Mouse (Mus musculus): ENCODE measurements around the gene 1700020A23Rik. TPM values are rescaled to one million over a fixed set of nuclear protein-coding genes. Genes with fewer than 3 reads are reported as not detected.
A peak's percentile ranks its signal among the peaks of the same experiment; 100 is the strongest.

Gene 1700020A23Rik
- polyA plus RNA-seq, 1 experiment, result not detected

DNA sequence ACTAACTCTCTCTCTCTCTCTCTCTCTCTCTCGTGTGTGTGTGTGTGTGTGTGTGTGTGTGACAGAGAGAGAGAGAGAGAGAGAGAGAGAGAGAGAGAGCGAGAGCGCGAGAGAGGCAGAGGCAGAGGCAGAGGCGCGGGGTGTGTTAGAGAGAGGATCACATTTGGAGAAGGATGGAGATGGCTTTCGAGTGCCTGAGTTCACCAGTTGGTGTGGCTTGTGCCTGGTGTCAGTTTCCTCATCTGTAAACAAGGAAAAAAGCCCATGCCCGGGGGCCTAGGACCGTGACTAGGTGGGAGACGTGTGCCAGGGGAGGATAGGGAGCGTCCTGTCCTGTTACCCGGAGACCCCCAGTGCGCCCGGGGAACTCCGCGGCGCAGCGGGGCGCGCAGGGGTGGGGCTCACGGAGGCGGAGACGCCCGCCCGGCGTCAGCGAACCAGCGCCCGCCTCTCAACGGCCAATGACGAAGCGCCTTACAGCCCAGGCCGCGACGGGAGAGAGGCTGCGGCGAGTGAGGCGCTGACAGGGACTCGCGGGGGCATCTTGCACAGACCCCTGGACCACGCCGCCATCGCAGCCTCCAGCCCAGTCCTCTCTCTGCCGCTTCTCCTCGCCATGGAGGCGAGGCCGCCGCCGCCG is 44.9 kb downstream of the 1700020A23Rik start, which contains the start of gene Ptpra:
Gene Ptpra, plus strand, starts transcription at position 485 of the 640 bp plus-strand sequence.
- Histone ChIP-seq H3K4me1 (ENCODE audit: control insufficient read depth, insufficient read depth, low read length) (peaks cover 12% of the 10 kb centered on the region), H3K27ac (ENCODE audit: insufficient read depth, low read length) (peak within 1 kb of the TSS; percentile 63), H3K4me3 (ENCODE audit: insufficient read depth, low read length) (peak within 1 kb of the TSS; percentile 73)
- TF ChIP-seq CTCF (IDR thresholded peaks at IDR 0.05; ENCODE audit: borderline replicate concordance, insufficient read depth, low read length) (no peak), POLR2A (IDR thresholded peaks at IDR 0.05; ENCODE audit: low read depth, low read length) (peak; percentile 91)

DNA sequence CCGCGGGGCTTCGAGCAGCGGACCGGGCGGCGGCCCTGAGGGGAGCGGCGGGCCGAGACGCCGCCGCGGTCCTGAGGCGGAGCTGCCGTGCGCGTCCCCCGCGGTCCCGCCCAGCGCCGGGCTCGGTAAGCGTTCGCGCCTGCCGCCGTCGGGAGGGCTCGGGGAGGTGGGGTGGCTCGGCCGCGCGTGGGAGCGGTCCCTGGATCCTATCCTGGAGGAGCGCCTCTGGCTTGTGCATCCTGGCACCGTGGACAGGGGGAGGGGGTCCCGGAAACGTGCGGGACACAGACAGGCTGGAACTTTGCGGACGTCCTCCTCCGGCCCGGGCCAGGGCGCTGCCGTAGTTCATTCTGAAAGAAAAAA is 45.4 kb downstream of the 1700020A23Rik start:
- Histone ChIP-seq H3K4me1 (ENCODE audit: control insufficient read depth, insufficient read depth, low read length) (peaks cover 12% of the 10 kb centered on the region), H3K4me3 (ENCODE audit: insufficient read depth, low read length) (peak overlapping the region; percentile 73)

DNA sequence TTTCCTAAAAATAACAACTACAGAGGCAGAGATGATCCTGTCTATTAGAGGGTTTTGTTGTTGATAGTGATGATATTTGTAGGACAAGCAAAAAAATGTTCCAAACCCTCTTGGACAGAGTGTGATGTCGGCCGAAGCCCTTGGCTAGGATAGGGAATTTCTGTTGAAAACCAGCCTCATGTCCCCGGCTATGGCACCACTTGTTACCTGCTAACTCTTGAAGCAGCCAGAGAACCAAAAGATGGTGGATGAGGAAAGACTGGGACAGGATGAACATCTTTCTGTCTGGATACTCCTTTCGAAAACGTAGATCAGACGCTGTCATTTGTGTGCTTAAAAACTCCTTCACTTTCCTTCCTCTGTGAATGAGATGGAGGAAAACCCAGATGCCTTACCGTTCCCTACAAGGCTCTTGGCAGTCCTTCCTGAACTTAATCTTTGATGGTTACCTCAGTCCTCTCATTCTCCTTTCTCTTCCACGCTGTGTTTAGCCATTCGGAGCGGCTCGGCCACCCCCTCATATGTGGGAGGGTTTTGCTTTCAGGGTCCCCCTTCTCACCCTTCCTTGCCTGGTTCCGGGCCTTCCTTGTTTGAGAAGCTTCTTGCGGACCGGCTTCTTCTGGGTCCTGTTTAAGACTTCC is 46.1 kb downstream of the 1700020A23Rik start:
- peaks cover 12% of the 10 kb centered on the region for H3K4me1 ChIP-seq (ENCODE audit: control insufficient read depth, insufficient read depth, low read length)
- H3K4me3 ChIP-seq (ENCODE audit: insufficient read depth, low read length), result peak overlapping the region; percentile 73
- TF ChIP-seq POLR2A (IDR thresholded peaks at IDR 0.05; ENCODE audit: low read depth, low read length), result no peak
- TF ChIP-seq CTCF (IDR thresholded peaks at IDR 0.05; ENCODE audit: borderline replicate concordance, insufficient read depth, low read length), result no peak
- no peak overlapping the region for H3K27ac ChIP-seq (ENCODE audit: insufficient read depth, low read length)

More for the DNA sequence above, 45.4 kb downstream of the 1700020A23Rik start:
- H3K27ac ChIP-seq (ENCODE audit: insufficient read depth, low read length), result peak overlapping the region; percentile 63
- TF ChIP-seq CTCF (IDR thresholded peaks at IDR 0.05; ENCODE audit: borderline replicate concordance, insufficient read depth, low read length), result no peak

DNA sequence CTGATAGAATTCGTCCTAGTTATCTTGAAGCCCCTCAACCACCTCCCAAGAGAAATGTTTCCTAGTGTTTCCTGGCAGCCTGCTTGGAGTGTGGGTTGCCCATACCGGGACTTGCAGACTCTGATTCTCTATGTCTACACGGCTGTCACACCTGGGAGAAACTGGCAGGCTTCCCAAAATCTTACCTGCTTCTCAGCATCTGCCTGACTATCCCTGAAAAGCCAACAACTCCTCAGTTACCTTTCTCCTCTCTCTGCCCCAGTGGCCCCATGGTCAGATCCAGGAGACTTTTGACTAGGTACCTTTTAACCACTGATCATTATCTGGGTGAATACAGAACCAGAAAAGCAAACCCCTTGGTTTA is 46.6 kb downstream of the 1700020A23Rik start:
- Histone ChIP-seq H3K4me3 (ENCODE audit: insufficient read depth, low read length) (peak overlapping the region; percentile 73), H3K4me1 (ENCODE audit: control insufficient read depth, insufficient read depth, low read length) (peaks cover 12% of the 10 kb centered on the region), H3K27ac (ENCODE audit: insufficient read depth, low read length) (no peak overlapping the region)
- TF ChIP-seq POLR2A (IDR thresholded peaks at IDR 0.05; ENCODE audit: low read depth, low read length), result no peak
- TF ChIP-seq CTCF (IDR thresholded peaks at IDR 0.05; ENCODE audit: borderline replicate concordance, insufficient read depth, low read length), result no peak

DNA sequence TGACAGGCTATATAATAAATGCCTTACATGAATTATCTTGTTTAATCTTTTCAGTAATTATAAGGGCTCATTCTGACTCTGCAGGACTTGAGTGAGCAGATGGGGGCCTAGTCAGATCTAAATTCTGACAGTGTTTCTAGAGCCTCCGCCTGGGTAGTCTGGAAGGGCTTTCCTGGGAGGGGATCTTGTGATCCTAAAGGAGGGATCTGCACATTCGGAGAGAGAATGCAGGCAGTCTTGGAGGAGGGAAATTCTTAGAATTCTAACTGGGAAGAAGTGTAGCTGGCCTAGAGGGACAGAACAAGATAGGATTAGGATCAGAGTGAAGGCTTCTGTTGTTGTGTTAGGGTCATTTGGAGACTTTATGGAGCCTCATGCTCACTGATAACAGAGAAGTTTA is 47.2 kb downstream of the 1700020A23Rik start:
- Histone ChIP-seq H3K27ac (ENCODE audit: insufficient read depth, low read length) (no peak overlapping the region), H3K4me3 (ENCODE audit: insufficient read depth, low read length) (no peak overlapping the region), H3K4me1 (ENCODE audit: control insufficient read depth, insufficient read depth, low read length) (peaks cover 12% of the 10 kb centered on the region)
- no peak for TF ChIP-seq POLR2A (IDR thresholded peaks at IDR 0.05; ENCODE audit: low read depth, low read length)

DNA sequence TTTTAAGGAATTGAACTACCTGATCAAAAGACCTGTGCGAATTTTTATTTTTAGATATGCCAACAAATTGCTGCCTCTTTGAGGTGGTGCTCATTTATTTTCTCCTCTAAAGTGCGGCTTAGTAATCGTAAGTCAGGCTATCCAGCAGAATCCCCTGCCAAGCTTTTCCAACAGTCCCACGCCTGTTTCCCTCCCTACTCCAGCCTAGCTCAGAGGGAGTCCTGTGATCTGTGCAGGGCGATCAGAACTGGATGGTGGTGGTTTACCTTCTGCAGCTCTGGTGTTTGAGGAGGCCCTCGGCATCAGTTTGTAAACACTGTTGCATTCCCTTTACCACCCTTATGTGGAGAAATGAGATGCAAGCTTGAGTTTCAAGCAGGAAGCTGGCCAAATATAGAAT is 48.4 kb downstream of the 1700020A23Rik start:
- no peak for TF ChIP-seq CTCF (IDR thresholded peaks at IDR 0.05; ENCODE audit: borderline replicate concordance, insufficient read depth, low read length)
- TF ChIP-seq POLR2A (IDR thresholded peaks at IDR 0.05; ENCODE audit: low read depth, low read length), result no peak
- Histone ChIP-seq H3K4me3 (ENCODE audit: insufficient read depth, low read length) (no peak overlapping the region), H3K27ac (ENCODE audit: insufficient read depth, low read length) (no peak overlapping the region), H3K4me1 (ENCODE audit: control insufficient read depth, insufficient read depth, low read length) (peaks cover 12% of the 10 kb centered on the region)

DNA sequence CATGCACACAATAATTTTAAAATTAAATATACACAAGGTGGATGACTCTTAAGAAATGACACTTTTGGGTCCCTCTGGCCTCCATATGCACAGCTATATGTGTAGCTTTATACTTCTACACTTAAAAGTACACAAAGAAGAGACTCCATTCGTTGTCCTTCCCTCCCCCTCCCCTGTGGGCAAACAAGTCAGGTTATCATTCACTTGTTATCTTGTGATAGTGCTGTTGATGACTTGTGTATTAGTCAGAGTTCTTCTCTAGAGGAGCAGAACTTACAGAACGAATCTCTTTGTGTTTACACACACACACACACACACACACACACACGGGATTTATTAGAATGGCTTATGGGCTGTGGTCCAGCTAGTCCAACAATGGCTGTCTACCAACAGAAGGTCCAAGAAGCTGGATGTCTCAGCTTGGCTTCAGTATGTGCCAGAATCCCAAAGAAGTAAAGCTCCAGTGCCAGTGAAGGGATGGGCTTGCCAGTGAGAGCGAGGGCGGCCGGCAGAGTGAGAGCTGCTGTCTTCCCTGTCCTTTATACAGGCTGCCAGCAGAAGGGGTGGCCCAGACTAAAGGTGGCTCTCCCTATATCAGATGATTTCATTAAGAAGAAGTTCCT is 49.8 kb downstream of the 1700020A23Rik start:
- TF ChIP-seq POLR2A (IDR thresholded peaks at IDR 0.05; ENCODE audit: low read depth, low read length), result no peak
- H3K27ac ChIP-seq (ENCODE audit: insufficient read depth, low read length), result no peak overlapping the region
- peaks cover 13% of the 10 kb centered on the region for H3K4me1 ChIP-seq (ENCODE audit: control insufficient read depth, insufficient read depth, low read length)
- no peak overlapping the region for H3K4me3 ChIP-seq (ENCODE audit: insufficient read depth, low read length)

Other genes starting within 250 kb of the 1700020A23Rik start
- 115 and 128 TPM in 2 replicates for gene Snrpb, start 225.9 kb upstream of the 1700020A23Rik start, polyA plus RNA-seq (2011; ENCODE audit: insufficient read length, low read depth, missing spikeins)
- not detected in 2 replicates for gene Tmc2, start 210.1 kb upstream of the 1700020A23Rik start, polyA plus RNA-seq (2011; ENCODE audit: insufficient read length, low read depth, missing spikeins)
- 163 and 172 TPM in 2 replicates for gene Nop56, start 130.8 kb upstream of the 1700020A23Rik start, polyA plus RNA-seq (2011; ENCODE audit: insufficient read length, low read depth, missing spikeins)
- gene Idh3b, start 120.7 kb upstream of the 1700020A23Rik start, polyA plus RNA-seq (2011; ENCODE audit: insufficient read length, low read depth, missing spikeins), result 143 and 156 TPM in 2 replicates
- gene Ebf4, start 110.1 kb upstream of the 1700020A23Rik start, polyA plus RNA-seq (2011; ENCODE audit: insufficient read length, low read depth, missing spikeins), result 3.0 and 4.1 TPM in 2 replicates
- 38.9 and 54.4 TPM in 2 replicates for gene Cpxm1, start 7.7 kb upstream of the 1700020A23Rik start, polyA plus RNA-seq (2011; ENCODE audit: insufficient read length, low read depth, missing spikeins)
- gene Gm28372, start within 50 bp of the 1700020A23Rik start, polyA plus RNA-seq (2011; ENCODE audit: insufficient read length, low read depth, missing spikeins), result not detected in 2 replicates
- not detected in 2 replicates for gene Tmem239, start 1.2 kb downstream of the 1700020A23Rik start, polyA plus RNA-seq (2011; ENCODE audit: insufficient read length, low read depth, missing spikeins)
- gene Vps16, start 19.1 kb downstream of the 1700020A23Rik start, polyA plus RNA-seq (2011; ENCODE audit: insufficient read length, low read depth, missing spikeins), result 84.9 and 90.1 TPM in 2 replicates
- 15.8 and 18.7 TPM in 2 replicates for gene Pced1a, start 19.4 kb downstream of the 1700020A23Rik start, polyA plus RNA-seq (2011; ENCODE audit: insufficient read length, low read depth, missing spikeins)
- 116 and 121 TPM in 2 replicates for gene Ptpra, start 45.0 kb downstream of the 1700020A23Rik start, polyA plus RNA-seq (2011; ENCODE audit: insufficient read length, low read depth, missing spikeins)
- 24.4 and 24.7 TPM in 2 replicates for gene Mrps26, start 158.5 kb downstream of the 1700020A23Rik start, polyA plus RNA-seq (2011; ENCODE audit: insufficient read length, low read depth, missing spikeins)
- not detected in 2 replicates for gene Oxt, start 170.9 kb downstream of the 1700020A23Rik start, polyA plus RNA-seq (2011; ENCODE audit: insufficient read length, low read depth, missing spikeins)
- gene Avp, start 177.3 kb downstream of the 1700020A23Rik start, polyA plus RNA-seq (2011; ENCODE audit: insufficient read length, low read depth, missing spikeins), result not detected in 2 replicates
- 9.3 and 10.3 TPM in 2 replicates for gene Fastkd5, start 224.8 kb downstream of the 1700020A23Rik start, polyA plus RNA-seq (2011; ENCODE audit: insufficient read length, low read depth, missing spikeins)
- gene Ubox5, start 224.8 kb downstream of the 1700020A23Rik start, polyA plus RNA-seq (2011; ENCODE audit: insufficient read length, low read depth, missing spikeins), result 7.2 and 8.4 TPM in 2 replicates
- 4.5 and 5.1 TPM in 2 replicates for gene Lzts3, start 237.5 kb downstream of the 1700020A23Rik start, polyA plus RNA-seq (2011; ENCODE audit: insufficient read length, low read depth, missing spikeins)